Mouse (Mus musculus): ENCODE data around the gene Slc9a1. TPM values are rescaled to one million over a fixed set of nuclear protein-coding genes. Genes with fewer than 3 reads are reported as not detected.

Slc9a1 gene
- 30.7 and 43.4 TPM in 2 replicates for polyA plus RNA-seq (2012; rRNA removed)

GRCm38 (mm10) chr4:133369553-133370297 lies at the start of gene Slc9a1:
Slc9a1 (plus strand) TSS chr4:133369706.
- peak; percentile 95 for DNase-seq (ENCODE audit: low spot score)

GRCm38 (mm10) chr4:133328129-133328528 lies 41.4 kb upstream of the Slc9a1 start:
- DNase-seq (ENCODE audit: low spot score), result no peak

- DNase-seq (ENCODE audit: low spot score), result no peak
Measured at GRCm38 (mm10) chr4:133330296-133330695, 39.2 kb upstream of the Slc9a1 start.

GRCm38 (mm10) chr4:133333306-133333705 lies 36.2 kb upstream of the Slc9a1 start:
- no peak for DNase-seq (ENCODE audit: low spot score)

GRCm38 (mm10) chr4:133337833-133338520 lies 31.5 kb upstream of the Slc9a1 start:
- no peak for DNase-seq (ENCODE audit: low spot score)

- no peak for DNase-seq (ENCODE audit: low spot score)
Measured at GRCm38 (mm10) chr4:133338521-133339095, 30.9 kb upstream of the Slc9a1 start.

- peak; percentile 97 for DNase-seq (ENCODE audit: low spot score)
Measured at GRCm38 (mm10) chr4:133339148-133339749, 30.3 kb upstream of the Slc9a1 start.

- no peak for DNase-seq (ENCODE audit: low spot score)
Measured at GRCm38 (mm10) chr4:133340217-133340616, 29.3 kb upstream of the Slc9a1 start.

- DNase-seq (ENCODE audit: low spot score), result no peak
Measured at GRCm38 (mm10) chr4:133344112-133344511, 25.4 kb upstream of the Slc9a1 start.

- no peak for DNase-seq (ENCODE audit: low spot score)
Measured at GRCm38 (mm10) chr4:133345702-133346101, 23.8 kb upstream of the Slc9a1 start.

GRCm38 (mm10) chr4:133346577-133346976 lies 22.9 kb upstream of the Slc9a1 start:
- no peak for DNase-seq (ENCODE audit: low spot score)

GRCm38 (mm10) chr4:133347624-133348023 lies 21.9 kb upstream of the Slc9a1 start:
- no peak for DNase-seq (ENCODE audit: low spot score)

- no peak for DNase-seq (ENCODE audit: low spot score)
Measured at GRCm38 (mm10) chr4:133348051-133348775, 21.3 kb upstream of the Slc9a1 start.

GRCm38 (mm10) chr4:133352797-133353196 lies 16.7 kb upstream of the Slc9a1 start:
- no peak for DNase-seq (ENCODE audit: low spot score)

- no peak for DNase-seq (ENCODE audit: low spot score)
Measured at GRCm38 (mm10) chr4:133353367-133354365, 15.8 kb upstream of the Slc9a1 start, which contains the start of gene Wdtc1. Wdtc1 (minus strand) TSS chr4:133353481.

GRCm38 (mm10) chr4:133354641-133355040 lies 14.9 kb upstream of the Slc9a1 start:
- DNase-seq (ENCODE audit: low spot score), result no peak

GRCm38 (mm10) chr4:133370298-133371274 lies 1.1 kb downstream of the Slc9a1 start:
- no peak for DNase-seq (ENCODE audit: low spot score)

- DNase-seq (ENCODE audit: low spot score), result no peak
Measured at GRCm38 (mm10) chr4:133371621-133372277, 2.2 kb downstream of the Slc9a1 start.

GRCm38 (mm10) chr4:133372278-133372665 lies 2.8 kb downstream of the Slc9a1 start:
- DNase-seq (ENCODE audit: low spot score), result no peak

Measured in urinary bladder, adult 2 months (tissue).